Mouse (Mus musculus): ENCODE measurements at regions not wholly inside any gene's neighbourhood (a gene's known extent, or its start where the extent isn't known, plus 50 kb on each side); places are given as distances from the start of the nearest gene placed in this dataset.

DNA sequence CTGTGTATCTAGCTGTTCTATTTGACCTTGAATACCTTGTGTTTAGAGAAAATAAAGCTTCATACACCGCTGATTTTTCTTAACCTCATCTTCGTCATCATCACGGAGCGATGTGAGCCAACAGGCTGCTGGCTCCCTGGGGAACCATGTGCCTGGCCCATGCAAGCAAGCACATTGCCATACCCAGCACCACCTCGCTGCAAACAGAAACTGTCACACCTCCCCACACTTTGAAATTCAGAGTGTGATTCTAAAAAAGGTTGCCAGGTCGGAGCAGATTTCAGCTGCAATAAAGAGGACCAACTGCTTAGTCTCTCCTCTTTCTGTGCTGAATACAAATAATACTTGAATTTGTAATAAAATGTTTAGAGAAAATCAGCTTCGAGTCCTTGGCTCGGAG is 54.0 kb upstream of the Ptprt start:
- TF ChIP-seq CTCF (IDR thresholded peaks at IDR 0.05; ENCODE audit: low read depth) (no peak), EP300 (optimal IDR thresholded peaks at IDR 0.05) (no peak)

Data from stomach, postnatal 0 days (tissue).